Mouse (Mus musculus) lung, adult 2 months (tissue): ENCODE measurements around the gene Gm17604.

Experiments used
- CTCF ChIP-seq: fragments of 200-500 bp; IDR thresholded peaks from 2 replicates; pipeline ENCODE4 v1.5.1; 2011; ENCODE audit warnings: mild to moderate bottlenecking, low read length, control low read depth; ENCODE audit not compliant: insufficient read depth
- POLR2A ChIP-seq: fragments of 200-500 bp; IDR thresholded peaks from 2 replicates; pipeline ENCODE4 v1.6.1; 2011; ENCODE audit warnings: low read depth, mild to moderate bottlenecking, control low read depth, low read length, borderline replicate concordance; ENCODE audit errors: extremely low read depth

DNA sequence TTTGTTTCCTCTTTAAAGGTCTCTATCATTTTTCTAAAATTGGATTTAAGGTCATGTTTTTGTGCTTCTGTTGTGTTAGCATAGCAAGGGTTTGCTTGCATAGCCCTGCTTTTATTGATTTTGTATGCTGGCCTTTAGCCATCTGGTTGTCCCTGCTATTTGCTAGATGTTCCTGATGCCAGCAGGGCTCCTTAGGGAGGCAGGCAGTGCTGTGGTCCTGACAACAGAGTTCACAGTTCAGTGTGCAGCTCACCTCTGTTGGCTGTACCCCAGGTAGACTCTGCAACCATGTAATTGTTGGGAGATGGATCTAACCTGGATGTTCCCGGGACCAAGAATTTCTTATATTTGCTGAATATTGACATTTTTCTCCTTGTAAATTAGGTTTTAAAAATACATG, 45.3 kb upstream of the Gm17604 start:
- TF ChIP-seq CTCF (no peak), POLR2A (no peak)
